Mouse (Mus musculus) MEL (cell line): Measurements from ENCODE around the gene Mill1. TPM values are rescaled to one million over a fixed set of nuclear protein-coding genes. Genes with fewer than 3 reads are reported as not detected.
"Not testable (repeated sequence)": the region's sequence is repeated elsewhere in the genome, so short reads cannot be mapped to it uniquely, and the experiment has no call there.

Experiments
- DNase-seq: peaks from one replicate; pipeline ENCODE4 v3.0.0; 2011; ENCODE audit warnings: low read depth, low spot score
- H3K27ac ChIP-seq: 2 replicates; pipeline ENCODE4 v1.5.1; 2012; ENCODE audit warnings: low read depth, mild to moderate bottlenecking, control low read depth, low read length, moderate library complexity; ENCODE audit not compliant: control insufficient read depth
- H3K27me3 ChIP-seq, 2 experiments: fragments of 150-350 bp in 1 of 2; sonication (generic) in 1 of 2; 2 replicates each; pipeline ENCODE4 v1.6.1; 2012; ENCODE audit warnings: low read length in 2 of 2, mild to moderate bottlenecking in 2 of 2, improper control_type of control experiment in 1 of 2, moderate library complexity in 1 of 2; ENCODE audit not compliant: insufficient read depth in 2 of 2, control insufficient read depth in 1 of 2
- H3K36me3 ChIP-seq, 2 experiments: 2 replicates each; pipeline ENCODE4 v1.6.1; 2012 to 2014; ENCODE audit warnings: low read length in 2 of 2, improper control_type of control experiment in 1 of 2, inconsistent platforms in 1 of 2, mild to moderate bottlenecking in 1 of 2; ENCODE audit not compliant: insufficient read depth in 2 of 2, control insufficient read depth in 1 of 2
- H3K4me1 ChIP-seq, 2 experiments: fragments of 150-350 bp in 1 of 2; sonication (generic) in 1 of 2; 2 replicates each; pipeline ENCODE4 v1.6.1; 2012; ENCODE audit warnings: low read length in 2 of 2, improper control_type of control experiment in 1 of 2, mild to moderate bottlenecking in 1 of 2; ENCODE audit not compliant: insufficient read depth in 2 of 2, control insufficient read depth in 1 of 2
- H3K4me3 ChIP-seq, 2 experiments: fragments of 150-350 bp in 1 of 2; sonication (generic) in 1 of 2; 2 replicates each; pipeline ENCODE4 v1.5.1; 2012; ENCODE audit warnings: low read depth in 2 of 2, low read length in 2 of 2, mild to moderate bottlenecking in 2 of 2, moderate library complexity in 2 of 2, control low read depth in 1 of 2, improper control_type of control experiment in 1 of 2; ENCODE audit not compliant: control insufficient read depth in 1 of 2, insufficient read depth in 1 of 2
- H3K79me2 ChIP-seq: 2 replicates; pipeline ENCODE4 v1.6.1; 2012; ENCODE audit warnings: mild to moderate bottlenecking, low read length, moderate library complexity; ENCODE audit not compliant: control insufficient read depth, poor library complexity, insufficient read depth
- H3K9ac ChIP-seq: 2 replicates; pipeline ENCODE4 v1.6.1; 2012; ENCODE audit warnings: low read depth, mild to moderate bottlenecking, control low read depth, low read length, moderate library complexity; ENCODE audit not compliant: control insufficient read depth, poor library complexity, severe bottlenecking
- H3K9me3 ChIP-seq: fragments of 150-350 bp; sonication (generic); replicated peaks from 2 replicates; pipeline ENCODE4 v1.6.1; 2012; ENCODE audit warnings: mild to moderate bottlenecking, low read length, improper control_type of control experiment, moderate library complexity; ENCODE audit not compliant: insufficient read depth
- CHD1 ChIP-seq: IDR thresholded peaks from 2 replicates; pipeline ENCODE4 v1.6.1; 2012; ENCODE audit warnings: low read depth, mild to moderate bottlenecking, inconsistent platforms, low read length, improper control_type of control experiment
- EP300 ChIP-seq, 2 experiments: IDR thresholded peaks; 2 replicates each; pipeline ENCODE4 v1.6.1; 2011; ENCODE audit warnings: improper control_type of control experiment in 2 of 2, low read length in 2 of 2, low read depth in 1 of 2, mild to moderate bottlenecking in 1 of 2
- ETS1 ChIP-seq: IDR thresholded peaks from 2 replicates; pipeline ENCODE4 v1.6.1; 2012; ENCODE audit warnings: low read depth, mild to moderate bottlenecking, inconsistent platforms, low read length, improper control_type of control experiment, moderate library complexity
- MAZ ChIP-seq: IDR thresholded peaks from 2 replicates; pipeline ENCODE4 v1.6.1; 2012; ENCODE audit warnings: low read depth, mild to moderate bottlenecking, inconsistent platforms, low read length, improper control_type of control experiment
- MEF2A ChIP-seq: IDR thresholded peaks from 2 replicates; pipeline ENCODE4 v1.6.1; 2014; ENCODE audit warnings: low read depth, mild to moderate bottlenecking, inconsistent platforms, low read length, improper control_type of control experiment; ENCODE audit not compliant: poor library complexity, insufficient replicate concordance, severe bottlenecking; ENCODE audit errors: extremely low read depth
- MYB ChIP-seq: IDR thresholded peaks from 2 replicates; pipeline ENCODE4 v1.6.1; 2011; ENCODE audit warnings: mild to moderate bottlenecking, low read depth, low read length, improper control_type of control experiment
- NRF1 ChIP-seq: IDR thresholded peaks from 2 replicates; pipeline ENCODE4 v1.6.1; 2014; ENCODE audit warnings: low read depth, mild to moderate bottlenecking, inconsistent platforms, low read length, improper control_type of control experiment, moderate library complexity; ENCODE audit not compliant: poor library complexity, insufficient read depth, severe bottlenecking
- RCOR1 ChIP-seq: IDR thresholded peaks from 2 replicates; pipeline ENCODE4 v1.6.1; 2012; ENCODE audit warnings: low read depth, mild to moderate bottlenecking, inconsistent platforms, low read length, improper control_type of control experiment
- TBP ChIP-seq: IDR thresholded peaks from 2 replicates; pipeline ENCODE4 v1.8.0; 2011; ENCODE audit warnings: low read depth, low read length, improper control_type of control experiment
- TCF12 ChIP-seq: IDR thresholded peaks from 2 replicates; pipeline ENCODE4 v1.6.1; 2014; ENCODE audit warnings: low read depth, mild to moderate bottlenecking, inconsistent platforms, low read length, improper control_type of control experiment, moderate library complexity
- UBTF ChIP-seq: IDR thresholded peaks from 2 replicates; pipeline ENCODE4 v1.6.1; 2012; ENCODE audit warnings: low read depth, mild to moderate bottlenecking, inconsistent platforms, low read length, improper control_type of control experiment, moderate library complexity, borderline replicate concordance; ENCODE audit not compliant: insufficient read depth
- ZC3H11A ChIP-seq: IDR thresholded peaks from 2 replicates; pipeline ENCODE4 v1.6.1; 2012; ENCODE audit warnings: low read depth, mild to moderate bottlenecking, inconsistent platforms, low read length, improper control_type of control experiment
- polyA plus RNA-seq, 2 experiments: library from polyadenylated mRNA; stranded (reverse) in 1 of 2; unstranded in 1 of 2; fragments of >175 nt in 1 of 2; fragments of >200 nt in 1 of 2; gene quantifications; 2 replicates each; pipeline versions ENCODE4 v1.2.1 to v1.2.4; 2012; ENCODE audit warnings: low replicate concordance in 2 of 2, low read depth in 1 of 2; ENCODE audit not compliant: insufficient read length in 2 of 2, insufficient read depth in 1 of 2, missing spikeins in 1 of 2
- total RNA-seq: library from RNA; depleted of rRNA; stranded (reverse); fragments of 300-350 nt; gene quantifications from 2 replicates; pipeline ENCODE4 v1.2.3, GENCODE M21; 2012

The Mill1 gene
- total and polyA plus RNA-seq, 3 experiments, result not detected

DNA sequence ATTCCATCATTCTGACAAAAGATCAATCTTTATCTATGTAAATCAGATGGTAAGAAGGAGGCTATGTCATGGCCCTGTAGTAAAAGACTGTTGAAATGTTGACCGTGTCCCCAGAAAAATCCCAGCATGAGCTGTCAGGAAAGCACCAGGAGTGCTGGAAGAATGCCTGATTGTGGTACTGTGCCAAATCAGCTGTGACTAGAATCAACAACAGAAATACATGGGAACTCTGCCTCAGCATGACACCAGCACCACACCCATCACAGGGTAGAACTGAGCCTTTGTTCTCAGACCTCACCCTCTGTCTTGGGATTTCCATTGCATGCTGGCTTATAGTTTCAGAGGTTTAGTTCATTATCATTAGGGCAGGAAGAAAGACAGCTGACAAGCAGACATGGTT, 30.4 kb upstream of the Mill1 start:
- no peak for DNase-seq
- Histone ChIP-seq H3K9me3 (no peaks in the 10 kb centered on the region), H3K36me3 (no peaks in the 10 kb centered on the region), H3K4me1 (no peaks in the 10 kb centered on the region), H3K27ac (no peak overlapping the region), H3K27me3 (no peaks in the 10 kb centered on the region), H3K9ac (no peak overlapping the region), H3K4me3 (no peak overlapping the region), H3K79me2 (no peaks in the 10 kb centered on the region)
- no peak for TF ChIP-seq EP300 (IDR thresholded peaks at IDR 0.05; ENCODE audit: low read depth in 1 of 2, low read length in 2 of 2)
- no peak for TF ChIP-seq UBTF
- no peak for TF ChIP-seq TBP
- no peak for TF ChIP-seq CHD1
- TF ChIP-seq RCOR1, result no peak
- TF ChIP-seq MYB, result no peak
- no peak for TF ChIP-seq MAZ
- TF ChIP-seq NRF1, result no peak
- TF ChIP-seq TCF12, result no peak

DNA sequence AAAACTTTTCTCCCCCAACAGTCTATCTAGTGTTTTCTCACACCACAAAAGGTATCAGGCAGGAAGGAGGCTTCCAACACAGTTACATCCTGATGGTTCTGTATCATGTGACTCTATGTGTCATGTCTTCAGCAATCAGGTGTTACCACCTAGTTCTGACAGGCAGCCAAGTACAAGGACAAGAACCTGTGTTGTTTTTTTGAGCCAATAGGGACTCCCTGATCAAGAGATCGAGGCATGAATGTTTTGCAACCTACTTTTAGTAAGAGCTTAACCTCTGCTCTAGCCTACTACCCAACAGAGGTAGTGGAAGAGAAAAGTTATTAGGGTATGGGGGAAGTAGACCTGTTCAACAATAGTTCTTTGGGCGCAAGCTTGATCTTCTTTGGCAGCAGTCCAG, 6.6 kb upstream of the Mill1 start:
- no peak for TF ChIP-seq ZC3H11A
- TF ChIP-seq EP300 (IDR thresholded peaks at IDR 0.05; ENCODE audit: low read depth in 1 of 2, low read length in 2 of 2), result no peak
- no peak for TF ChIP-seq MEF2A
- TF ChIP-seq CHD1, result no peak
- TF ChIP-seq MYB, result no peak
- Histone ChIP-seq H3K4me1 (0 out of 4 replicates have a peak, but pooled peaks cover 0 to 3% of the 10 kb centered on the region in 2 experiments), H3K27ac (no peak overlapping the region), H3K4me3 (no peak overlapping the region), H3K9me3 (no peaks in the 10 kb centered on the region), H3K36me3 (no peaks in the 10 kb centered on the region), H3K27me3 (no peaks in the 10 kb centered on the region), H3K9ac (no peak overlapping the region), H3K79me2 (no peaks in the 10 kb centered on the region)
- DNase-seq, result peak; percentile 4

DNA sequence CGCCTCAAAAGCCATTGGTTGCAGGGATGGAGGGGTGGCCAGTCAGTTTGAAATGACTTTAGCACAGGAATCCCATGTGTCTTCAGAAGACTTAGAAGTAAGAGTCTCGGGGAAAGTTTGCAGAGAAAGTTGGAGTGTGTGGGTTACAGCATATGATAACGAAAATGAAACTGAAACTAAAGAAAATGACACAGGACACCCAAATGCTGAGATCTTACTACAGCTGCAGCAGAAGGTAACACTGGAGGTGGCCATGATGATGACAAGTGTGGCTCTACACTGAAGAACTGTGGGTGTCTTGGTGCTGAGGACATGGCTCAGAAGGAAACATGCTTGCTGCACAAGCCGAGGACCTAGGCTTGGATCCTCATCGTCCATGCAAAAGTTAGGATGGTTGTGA, 3.9 kb upstream of the Mill1 start:
- peak overlapping the region; percentile 61 to 70 for H3K4me3 ChIP-seq
- H3K36me3 ChIP-seq, result no peaks in the 10 kb centered on the region
- H3K9me3 ChIP-seq, result no peaks in the 10 kb centered on the region
- DNase-seq, result peak; percentile 13
- H3K9ac ChIP-seq, result peak overlapping the region; percentile 4; the same call in 1 of the 2 replicates
- H3K79me2 ChIP-seq, result no peaks in the 10 kb centered on the region
- H3K27ac ChIP-seq, result no peak overlapping the region
- H3K4me1 ChIP-seq, result 0 out of 4 replicates have a peak, but pooled peaks cover 0 to 3% of the 10 kb centered on the region in 2 experiments
- H3K27me3 ChIP-seq, result no peaks in the 10 kb centered on the region
- TF ChIP-seq MEF2A (no peak), ETS1 (0 out of 2 replicates have a peak, but pooled peaks have one; percentile 13)
- TF ChIP-seq, all 39 proteins: peak for 1

DNA sequence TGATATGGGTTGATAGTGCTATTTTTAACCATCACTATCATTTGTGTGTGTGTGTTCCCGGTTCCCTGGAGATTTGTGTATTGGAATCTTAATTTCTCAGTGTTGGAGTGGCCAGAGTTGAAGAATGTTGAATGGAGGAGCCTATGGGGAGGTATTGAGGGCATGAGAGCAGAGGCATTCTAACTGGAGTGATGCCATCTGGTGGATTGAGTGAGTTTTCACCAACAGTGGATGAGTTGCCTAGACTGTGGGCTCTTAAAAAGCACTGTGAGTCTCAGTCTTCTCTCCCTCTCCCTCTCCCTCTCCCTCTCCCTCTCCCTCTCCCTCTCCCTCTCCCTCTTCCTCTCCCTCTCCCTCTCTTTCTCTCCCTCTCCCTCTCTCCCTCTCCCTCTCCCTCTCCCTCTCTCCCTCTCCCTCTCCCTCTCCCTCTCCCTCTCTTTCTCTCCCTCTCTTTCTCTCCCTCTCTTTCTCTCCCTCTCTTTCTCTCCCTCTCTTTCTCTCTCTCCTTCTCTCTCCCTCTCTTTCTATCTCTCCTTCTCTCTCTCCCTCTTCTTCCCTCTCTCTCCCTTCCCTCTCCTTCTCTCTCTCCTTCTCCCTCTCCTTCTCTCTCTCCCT, 1.1 kb upstream of the Mill1 start:
- H3K27ac ChIP-seq, H3K36me3 ChIP-seq, H3K9me3 ChIP-seq, H3K79me2 ChIP-seq, H3K4me1 ChIP-seq, H3K4me3 ChIP-seq, H3K9ac ChIP-seq, DNase-seq, H3K27me3 ChIP-seq: not testable (repeated sequence)
